Mouse (Mus musculus) intestine, embryonic 15.5 days (tissue): ENCODE data around the gene Mdga1. TPM values are rescaled to one million over a fixed set of nuclear protein-coding genes. Genes with fewer than 3 reads are reported as not detected.

Source experiments
- polyA plus RNA-seq: library from polyadenylated mRNA; unstranded; fragments of >200 nt; fragmentation: Nextera tagmentation; extraction: Ambion mirVana; gene quantifications from 2 replicates; pipeline ENCODE4 v1.2.1, GENCODE M21; 2015

Mdga1 gene
- polyA plus RNA-seq, 1 experiment from 2014 or later: 2.1 TPM

Other genes with a start within 250 kb of the Mdga1 start
- gene Zfand3, start 34.6 kb upstream of the Mdga1 start, polyA plus RNA-seq: 43.0 and 47.5 TPM in 2 replicates